Mouse (Mus musculus): ENCODE data around the gene Fam129c.

Fam129c gene

GRCm38 (mm10) chr8:71596798-71597197 lies 650 bp upstream of the Fam129c start:
- in situ Hi-C loops (cut with MboI; ENCODE audit: low pct_unique_long_range_greater_than_20kb in 1 of 2, low sequenced_read_pairs in 2 of 2, unreplicated experiment in 1 of 2) = no loop called here

GRCm38 (mm10) chr8:71598375-71598774 lies 927 bp downstream of the Fam129c start:
- in situ Hi-C loops (cut with MboI; ENCODE audit: low pct_unique_long_range_greater_than_20kb in 1 of 2, low sequenced_read_pairs in 2 of 2, unreplicated experiment in 1 of 2) = no loop called here

DNA sequence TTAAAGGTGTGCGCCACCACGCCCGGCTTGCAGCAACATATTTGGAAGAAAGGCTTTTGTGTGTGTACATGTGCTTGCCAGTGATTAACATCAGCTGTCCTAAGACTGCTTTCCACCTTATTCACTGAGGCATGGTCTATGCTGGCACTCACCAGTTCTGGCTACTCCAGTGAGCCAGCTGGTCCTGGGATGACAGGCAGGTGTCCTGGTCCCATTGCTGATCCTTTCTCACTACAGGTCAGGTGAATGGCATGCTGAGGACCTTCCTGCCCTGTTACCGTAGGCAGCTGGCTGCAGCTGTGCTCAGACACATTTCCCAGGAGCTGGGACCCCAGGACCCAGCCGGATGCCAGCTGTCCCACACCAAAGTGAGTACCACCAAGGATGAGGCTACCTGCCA lies 1.4 kb downstream of the Fam129c start:
- in situ Hi-C loops (cut with MboI; ENCODE audit: low pct_unique_long_range_greater_than_20kb in 1 of 2, low sequenced_read_pairs in 2 of 2, unreplicated experiment in 1 of 2) = no loop called here

DNA sequence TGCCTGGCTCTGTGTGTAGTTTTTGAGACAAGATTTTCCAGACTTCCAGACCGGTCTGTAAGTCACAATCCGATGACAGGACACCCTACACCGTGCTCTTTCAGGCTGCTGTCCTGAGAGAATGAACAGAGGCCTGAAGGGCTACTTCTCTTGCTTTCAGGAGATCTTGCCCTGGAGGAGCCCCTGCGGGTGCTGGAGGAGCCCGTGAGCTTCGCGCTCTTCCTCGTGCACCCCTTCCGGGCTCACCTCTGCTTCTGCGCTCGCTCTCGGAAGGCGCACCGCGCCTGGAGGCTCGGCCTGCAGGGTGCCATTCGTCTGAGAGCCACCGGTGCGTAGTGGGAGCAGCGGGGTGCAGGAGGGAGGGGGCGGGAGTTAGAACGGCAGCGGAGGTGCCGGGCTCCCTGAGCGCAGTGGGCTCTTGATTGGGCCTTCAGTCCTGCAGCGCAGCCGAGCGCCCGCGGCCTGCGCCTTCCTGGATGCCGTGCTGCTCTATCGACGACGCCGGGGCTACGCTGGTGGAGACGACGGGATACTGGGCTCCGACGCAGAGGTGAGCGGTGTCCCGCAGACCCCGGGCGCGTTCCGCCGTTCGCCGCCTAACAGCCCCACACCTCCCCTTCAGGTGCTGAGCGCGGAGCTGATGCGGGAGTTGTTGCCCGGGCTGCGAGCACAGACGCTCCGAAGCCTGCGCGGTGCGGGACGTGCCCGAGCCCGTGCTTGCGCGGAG lies 4.7 kb downstream of the Fam129c start:
- in situ Hi-C loops (cut with MboI; ENCODE audit: low pct_unique_long_range_greater_than_20kb in 1 of 2, low sequenced_read_pairs in 2 of 2, unreplicated experiment in 1 of 2) = loop anchor here in 1 of 2 experiments (5.0 kb wide), 1 partner anchor 40 kb away; no protein-coding TSS in a partner anchor

GRCm38 (mm10) chr8:71602666-71603334 lies 5.4 kb downstream of the Fam129c start:
- in situ Hi-C loops (cut with MboI; ENCODE audit: low pct_unique_long_range_greater_than_20kb in 1 of 2, low sequenced_read_pairs in 2 of 2, unreplicated experiment in 1 of 2) = loop anchor here in 1 of 2 experiments (5.0 kb wide), 1 partner anchor 40 kb away; no protein-coding TSS in a partner anchor

- in situ Hi-C loops (cut with MboI; ENCODE audit: low pct_unique_long_range_greater_than_20kb in 1 of 2, low sequenced_read_pairs in 2 of 2, unreplicated experiment in 1 of 2) = loop anchor here in 1 of 2 experiments (5.0 kb wide), 1 partner anchor 42 kb away; no protein-coding TSS in a partner anchor
Measured at GRCm38 (mm10) chr8:71604021-71604420, 6.6 kb downstream of the Fam129c start.

- in situ Hi-C loops (cut with MboI; ENCODE audit: low pct_unique_long_range_greater_than_20kb in 1 of 2, low sequenced_read_pairs in 2 of 2, unreplicated experiment in 1 of 2) = no loop called here
Measured at GRCm38 (mm10) chr8:71610822-71611651, 13.6 kb downstream of the Fam129c start, which contains the start of gene Colgalt1. Gene Colgalt1 (plus strand): TSS chr8:71610998.

DNA sequence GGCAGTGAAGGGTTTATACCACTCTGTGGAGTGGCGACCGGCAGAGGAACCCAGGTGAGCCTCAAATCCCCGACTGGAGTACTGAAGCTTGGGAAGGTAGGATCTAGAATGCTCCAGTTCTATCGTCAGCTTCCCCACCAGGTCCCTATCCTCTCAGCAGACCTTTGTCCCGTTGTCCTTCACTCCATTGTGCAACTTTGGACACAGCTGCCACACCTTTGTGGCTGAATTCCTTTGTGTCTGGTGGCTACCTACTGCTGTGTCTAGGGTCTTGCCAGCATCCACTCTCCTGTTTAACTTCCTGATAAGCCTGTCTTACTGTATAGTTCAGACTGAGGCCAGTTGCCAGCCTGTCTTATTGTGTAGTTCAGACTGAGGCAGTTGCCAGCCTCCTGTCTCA lies 14.7 kb downstream of the Fam129c start:
- in situ Hi-C loops (cut with MboI; ENCODE audit: low pct_unique_long_range_greater_than_20kb in 1 of 2, low sequenced_read_pairs in 2 of 2, unreplicated experiment in 1 of 2) = no loop called here

- in situ Hi-C loops (cut with MboI; ENCODE audit: low pct_unique_long_range_greater_than_20kb in 1 of 2, low sequenced_read_pairs in 2 of 2, unreplicated experiment in 1 of 2) = no loop called here
Measured at GRCm38 (mm10) chr8:71613418-71613817, 16.0 kb downstream of the Fam129c start.

- in situ Hi-C loops (cut with MboI; ENCODE audit: low pct_unique_long_range_greater_than_20kb in 1 of 2, low sequenced_read_pairs in 2 of 2, unreplicated experiment in 1 of 2) = no loop called here
Measured at GRCm38 (mm10) chr8:71619786-71620185, 22.3 kb downstream of the Fam129c start.

DNA sequence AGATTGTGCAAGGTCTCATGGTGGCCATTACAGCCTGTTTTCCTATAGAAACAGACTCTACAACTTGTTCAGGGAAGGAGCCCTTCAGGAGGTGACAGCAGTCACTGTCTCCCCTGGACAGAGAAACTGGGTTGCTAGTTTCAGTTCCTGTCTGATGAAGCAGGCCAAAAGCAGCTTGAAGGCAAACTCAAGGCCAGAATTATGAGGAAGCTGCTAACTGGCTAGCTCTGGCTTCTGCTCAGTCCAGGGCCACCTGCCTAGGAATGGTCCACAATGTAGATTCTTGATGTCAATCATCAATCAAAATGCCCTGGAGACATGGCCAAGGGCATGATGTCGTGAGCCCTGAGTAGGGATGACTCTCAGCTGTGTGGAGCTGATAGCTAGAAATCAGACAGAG lies 27.6 kb downstream of the Fam129c start:
- in situ Hi-C loops (cut with MboI; ENCODE audit: low pct_unique_long_range_greater_than_20kb in 1 of 2, low sequenced_read_pairs in 2 of 2, unreplicated experiment in 1 of 2) = no loop called here

GRCm38 (mm10) chr8:71626753-71627152 lies 29.3 kb downstream of the Fam129c start:
- in situ Hi-C loops (cut with MboI; ENCODE audit: low pct_unique_long_range_greater_than_20kb in 1 of 2, low sequenced_read_pairs in 2 of 2, unreplicated experiment in 1 of 2) = no loop called here

GRCm38 (mm10) chr8:71627265-71628099 lies 30.0 kb downstream of the Fam129c start:
- in situ Hi-C loops (cut with MboI; ENCODE audit: low pct_unique_long_range_greater_than_20kb in 1 of 2, low sequenced_read_pairs in 2 of 2, unreplicated experiment in 1 of 2) = no loop called here

DNA sequence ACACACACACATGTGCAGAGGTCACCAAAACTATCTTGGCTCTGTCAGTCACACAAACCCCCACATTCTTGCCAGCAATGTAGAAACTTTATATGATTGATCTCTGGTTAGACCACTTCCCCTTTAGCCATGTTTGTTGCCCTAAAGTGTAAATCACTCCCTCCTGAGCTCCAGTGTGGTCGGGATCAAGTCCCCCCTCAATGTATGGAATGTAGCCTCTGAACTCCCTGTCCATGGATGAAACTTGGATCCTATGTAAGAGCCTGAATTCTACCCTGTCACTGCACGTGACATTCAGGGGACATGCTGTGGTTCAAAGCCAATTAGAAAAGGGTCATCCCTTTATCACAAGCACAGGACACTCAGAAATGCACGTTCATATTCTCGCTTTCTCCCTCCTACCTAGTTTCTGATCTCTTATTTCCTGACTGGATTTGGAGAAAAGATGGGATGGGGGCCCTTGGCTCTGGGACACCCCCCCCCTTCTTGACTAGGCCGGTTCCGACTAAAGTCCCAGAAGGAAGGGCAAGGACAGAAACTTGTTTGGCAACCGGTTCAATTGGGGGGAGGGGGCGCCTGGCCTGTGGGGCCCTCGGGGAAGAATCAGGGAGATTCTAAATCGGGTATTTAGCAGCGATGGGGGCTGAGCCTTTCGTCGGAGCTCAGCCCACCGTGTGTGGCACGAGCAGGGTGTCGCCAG lies 31.1 kb downstream of the Fam129c start:
- in situ Hi-C loops (cut with MboI; ENCODE audit: low pct_unique_long_range_greater_than_20kb in 1 of 2, low sequenced_read_pairs in 2 of 2, unreplicated experiment in 1 of 2) = no loop called here

- in situ Hi-C loops (cut with MboI; ENCODE audit: low pct_unique_long_range_greater_than_20kb in 1 of 2, low sequenced_read_pairs in 2 of 2, unreplicated experiment in 1 of 2) = no loop called here
Measured at GRCm38 (mm10) chr8:71629096-71629697, 31.7 kb downstream of the Fam129c start.

GRCm38 (mm10) chr8:71629781-71630212 lies 32.3 kb downstream of the Fam129c start:
- in situ Hi-C loops (cut with MboI; ENCODE audit: low pct_unique_long_range_greater_than_20kb in 1 of 2, low sequenced_read_pairs in 2 of 2, unreplicated experiment in 1 of 2) = loop anchor here in 1 of 2 experiments (10.0 kb wide), 1 partner anchor 65 kb away; the partner anchor contains the start of genes Nxnl1 and Slc27a1

DNA sequence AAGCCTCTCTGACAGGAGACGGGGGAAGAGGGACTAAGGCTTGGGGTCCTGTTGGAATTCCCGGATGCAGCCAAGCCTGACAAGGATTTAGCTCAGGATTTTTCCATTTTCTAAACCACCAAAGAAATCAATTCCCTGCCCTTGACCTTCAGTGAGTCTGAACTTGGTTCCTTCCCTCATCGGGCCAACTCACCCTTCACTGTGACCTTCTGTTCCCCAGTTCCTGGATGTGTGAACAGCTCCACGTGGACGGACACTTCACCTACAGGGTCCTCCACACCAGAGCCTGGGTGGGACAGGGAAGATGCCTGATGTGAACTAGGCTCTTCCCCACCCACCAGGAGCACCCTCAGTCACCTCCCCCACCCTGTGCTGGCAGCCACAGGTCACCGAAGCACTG lies 33.3 kb downstream of the Fam129c start:
- in situ Hi-C loops (cut with MboI; ENCODE audit: low pct_unique_long_range_greater_than_20kb in 1 of 2, low sequenced_read_pairs in 2 of 2, unreplicated experiment in 1 of 2) = loop anchor here in 1 of 2 experiments (10.0 kb wide), 1 partner anchor 66 kb away; the partner anchor contains the start of genes Nxnl1 and Slc27a1
